Mouse (Mus musculus) hindbrain, postnatal 0 days (tissue): ENCODE measurements around the gene Map1a. TPM values are rescaled to one million over a fixed set of nuclear protein-coding genes. Genes with fewer than 3 reads are reported as not detected.
A peak's percentile ranks its signal among the peaks of the same experiment; 100 is the strongest.

ENCODE experiments used
- ATAC-seq: fragments of 200-750 bp; cut with Nextera tagmentation; 2 replicates; pipeline ENCODE4 v1.8.0; 2017; ENCODE audit warnings: mild to moderate bottlenecking, moderate TSS enrichment, moderate library complexity
- DNase-seq: peaks from one replicate; pipeline ENCODE4 v3.0.0-alpha.2; 2015; ENCODE audit warnings: low spot score
- H3K27ac ChIP-seq: fragments of 300-500 bp; sonication (generic); 2 replicates; pipeline ENCODE4 v1.5.1; 2014; ENCODE audit warnings: mild to moderate bottlenecking
- H3K27me3 ChIP-seq: fragments of 300-500 bp; sonication (generic); 2 replicates; pipeline ENCODE4 v1.6.1; 2014; ENCODE audit warnings: low read length, mixed read lengths; ENCODE audit not compliant: insufficient read depth
- H3K36me3 ChIP-seq: fragments of 300-500 bp; sonication (generic); 2 replicates; pipeline ENCODE4 v1.6.1; 2014; ENCODE audit warnings: low read length, mixed read lengths; ENCODE audit not compliant: insufficient read depth
- H3K4me1 ChIP-seq: fragments of 300-500 bp; sonication (generic); 2 replicates; pipeline ENCODE4 v1.6.1; 2014; ENCODE audit warnings: antibody characterized with exemption, low read length, mixed read lengths; ENCODE audit not compliant: insufficient read depth
- H3K4me2 ChIP-seq: fragments of 300-500 bp; sonication (generic); 2 replicates; pipeline ENCODE4 v1.6.1; 2014; ENCODE audit warnings: low read depth, mild to moderate bottlenecking, low read length, moderate library complexity, mixed read lengths
- H3K4me3 ChIP-seq: fragments of 300-500 bp; sonication (generic); 2 replicates; pipeline ENCODE4 v1.5.1; 2014; ENCODE audit warnings: low read length
- H3K9ac ChIP-seq: fragments of 300-500 bp; sonication (generic); replicated peaks from 2 replicates; pipeline ENCODE4 v1.6.1; 2014; ENCODE audit warnings: mild to moderate bottlenecking, low read length, moderate library complexity, mixed read lengths
- H3K9me3 ChIP-seq: fragments of 300-500 bp; sonication (generic); 2 replicates; pipeline ENCODE4 v1.6.1; 2016; ENCODE audit warnings: low read length, mixed read lengths
- CTCF ChIP-seq: IDR thresholded peaks from 2 replicates; pipeline ENCODE4 v1.5.1; 2016; ENCODE audit warnings: antibody characterized with exemption, control low read depth, low read depth
- WGBS: fragments of 180-500 bp; shearing (Covaris S2); extraction: QIAGEN DNeasy Blood & Tissue Kit; methylation state at CpG from one replicate; pipeline ENCODE4 v1.1.7; 2014; 5-methylcytosine and 5-hydroxymethylcytosine counted together
- polyA plus RNA-seq: library from polyadenylated mRNA; unstranded; fragments of >200 nt; fragmentation: Nextera tagmentation; extraction: Ambion mirVana; gene quantifications from 2 replicates; pipeline ENCODE4 v1.2.1, GENCODE M21; 2015
- total RNA-seq: library from RNA; depleted of rRNA; stranded (reverse); fragments of >200 nt; gene quantifications from 2 replicates; pipeline ENCODE4 v1.2.3, GENCODE M21; 2014

Map1a gene
- total and polyA plus RNA-seq, 2 experiments from 2014 or later, result 72.5 to 160 TPM

DNA sequence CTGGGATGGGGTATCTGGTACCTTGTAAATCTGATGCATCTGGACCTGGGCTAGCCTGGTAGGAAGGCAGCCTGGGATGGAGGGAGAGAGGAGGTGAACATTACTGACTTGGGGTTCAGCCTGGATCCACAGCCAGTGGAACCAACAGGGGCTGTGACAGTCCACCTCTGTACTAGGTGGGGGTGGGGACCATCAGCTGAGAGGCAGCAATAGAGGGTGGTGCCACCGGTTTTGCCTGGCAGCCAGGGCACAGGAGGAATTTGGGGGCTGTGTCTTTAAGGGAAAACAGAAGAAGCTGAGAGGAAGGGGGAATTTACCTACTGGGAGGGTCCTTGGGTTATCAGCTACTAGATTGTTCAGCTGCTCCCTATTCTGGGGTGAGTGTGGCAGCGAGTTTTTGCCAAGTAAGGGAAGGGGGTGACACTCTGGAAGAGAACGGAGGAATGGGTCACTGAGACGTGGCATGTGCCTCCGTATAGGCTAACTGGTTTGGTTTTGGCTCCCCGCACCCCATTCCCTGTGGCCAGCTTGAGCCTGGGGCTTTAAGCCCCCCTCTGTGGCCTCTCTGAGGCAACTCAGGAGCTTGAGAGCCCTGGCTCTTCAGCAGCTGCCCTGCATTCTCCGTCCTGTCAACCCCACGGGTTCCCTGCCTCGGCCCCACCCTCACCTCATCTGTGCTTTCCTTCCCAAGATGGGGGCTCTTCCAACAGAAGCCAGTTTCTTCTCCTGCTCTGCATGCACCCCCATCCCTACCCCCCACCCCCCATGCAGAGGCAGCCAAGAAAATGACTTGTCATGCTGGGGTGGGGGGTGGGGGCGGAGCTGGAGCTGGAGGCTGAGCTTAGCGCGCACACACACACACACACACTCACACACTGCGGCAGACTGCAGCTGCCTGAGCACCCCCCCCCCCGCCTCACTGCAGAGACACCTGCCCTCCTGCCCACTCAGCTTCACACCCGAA is 6.5 kb downstream of the Map1a start:
- Histone ChIP-seq H3K9ac (peak overlapping the region; percentile 69), H3K36me3 (peaks cover 22% of the 10 kb centered on the region), H3K27me3 (no peaks in the 10 kb centered on the region), H3K27ac (peak overlapping the region; percentile 81), H3K4me2 (peak overlapping the region; percentile 89), H3K4me1 (peaks cover 19% of the 10 kb centered on the region; the same call in 1 of the 2 replicates), H3K9me3 (no peaks in the 10 kb centered on the region), H3K4me3 (peak overlapping the region; percentile 48)
- DNase-seq, result peak; percentile 85
- TF ChIP-seq CTCF, result no peak
- peak; percentile 65 for ATAC-seq
- WGBS, result 2% methylated on average over 14 of the region's 15 CpGs

DNA sequence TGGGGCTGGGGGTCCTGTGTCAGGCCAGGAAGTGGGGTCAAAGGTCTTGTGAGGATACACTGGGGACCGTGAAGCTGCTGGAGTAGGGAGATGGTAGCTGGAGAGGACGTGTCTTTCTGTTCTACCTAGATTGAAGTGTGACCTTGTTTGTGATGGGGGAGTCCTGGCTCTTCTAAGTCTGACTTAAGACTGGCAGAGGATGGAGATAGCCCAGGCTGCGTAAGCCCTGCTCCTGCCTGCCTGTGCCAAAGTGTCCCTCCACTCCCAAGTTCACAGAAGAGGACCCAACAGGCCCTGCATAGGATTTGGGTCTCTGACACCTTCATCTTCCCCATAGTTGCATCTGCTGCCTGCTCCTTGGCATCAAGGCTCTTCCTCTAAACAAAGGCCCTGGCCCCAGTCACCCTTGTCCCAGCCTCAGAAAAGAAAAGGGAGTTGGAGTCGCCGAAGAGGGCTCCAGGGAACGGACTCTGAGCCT is 7.4 kb downstream of the Map1a start:
- Histone ChIP-seq H3K4me1 (peaks cover 17% of the 10 kb centered on the region; the same call in 1 of the 2 replicates), H3K36me3 (peaks cover 31% of the 10 kb centered on the region), H3K27ac (peak overlapping the region; percentile 81), H3K4me3 (peak overlapping the region; percentile 48), H3K27me3 (no peaks in the 10 kb centered on the region), H3K9me3 (no peaks in the 10 kb centered on the region), H3K4me2 (peak overlapping the region; percentile 89), H3K9ac (peak overlapping the region; percentile 69)
- 5% methylated on average over 6 of the region's 6 CpGs for WGBS
- DNase-seq, result no peak
- no peak for TF ChIP-seq CTCF
- no peak for ATAC-seq

DNA sequence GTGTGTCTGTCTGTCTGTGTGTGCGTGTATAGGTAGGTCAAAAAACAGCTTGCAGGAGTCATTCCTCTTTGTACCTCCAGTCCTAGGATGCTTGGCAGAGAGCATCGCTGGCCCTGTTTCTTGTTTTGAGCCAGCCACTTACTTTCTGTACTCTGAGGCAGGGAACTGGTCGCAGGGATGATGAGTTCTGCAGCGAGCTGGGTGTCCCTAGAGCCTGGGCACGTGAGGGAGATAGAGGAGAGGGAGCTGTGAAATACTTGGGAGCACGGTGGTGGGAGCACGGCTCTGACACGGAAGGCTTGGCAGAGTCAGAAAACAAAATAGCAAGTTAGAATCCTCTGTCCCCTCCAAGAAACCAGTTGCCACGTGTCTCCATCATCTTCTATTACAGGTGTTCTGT is 8.3 kb downstream of the Map1a start:
- WGBS, result 10% methylated on average over 9 of the region's 9 CpGs
- peaks cover 17% of the 10 kb centered on the region; the same call in 1 of the 2 replicates for H3K4me1 ChIP-seq

DNA sequence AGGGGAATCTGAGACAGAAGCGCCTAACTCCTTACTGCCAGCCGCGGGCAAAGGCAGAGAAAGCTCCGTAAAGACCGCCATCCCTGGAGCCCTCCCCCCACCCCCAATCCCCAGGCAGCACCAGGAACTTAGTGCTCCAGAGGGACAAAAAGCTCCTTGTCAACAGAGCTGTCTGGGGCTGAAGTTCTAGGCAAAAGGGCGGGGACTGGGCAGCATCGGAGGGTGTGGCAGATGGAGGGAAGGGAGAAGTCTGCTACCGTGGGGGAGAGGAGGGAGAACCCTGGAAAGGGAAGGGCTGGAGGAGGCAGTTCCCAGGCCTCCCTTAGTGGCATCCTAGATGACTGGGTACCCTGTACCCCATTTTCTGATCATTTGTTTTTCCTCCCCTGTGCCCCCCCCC is 8.7 kb downstream of the Map1a start:
- peak overlapping the region; percentile 28; the same call in 1 of the 2 replicates for H3K9ac ChIP-seq
- ATAC-seq (no peak), DNase-seq (no peak)
- H3K9me3 ChIP-seq, result no peaks in the 10 kb centered on the region
- peak overlapping the region; percentile 48; the same call in 1 of the 2 replicates for H3K4me3 ChIP-seq
- 10% methylated on average over 8 of the region's 8 CpGs for WGBS
- no peak overlapping the region for H3K27ac ChIP-seq
- H3K27me3 ChIP-seq, result no peaks in the 10 kb centered on the region
- H3K4me1 ChIP-seq, result peaks cover 17% of the 10 kb centered on the region; the same call in 1 of the 2 replicates
- TF ChIP-seq CTCF, result no peak
- peak overlapping the region; percentile 89 for H3K4me2 ChIP-seq
- peaks cover 44% of the 10 kb centered on the region for H3K36me3 ChIP-seq

More for the DNA sequence above, 8.3 kb downstream of the Map1a start:
- Histone ChIP-seq H3K27ac (peak overlapping the region; percentile 81; the same call in 1 of the 2 replicates), H3K9ac (peak overlapping the region; percentile 28; the same call in 1 of the 2 replicates), H3K9me3 (no peaks in the 10 kb centered on the region), H3K4me2 (peak overlapping the region; percentile 89), H3K36me3 (peaks cover 41% of the 10 kb centered on the region), H3K27me3 (no peaks in the 10 kb centered on the region), H3K4me3 (peak overlapping the region; percentile 48)
- TF ChIP-seq CTCF, result no peak
- DNase-seq (peak; percentile 31), ATAC-seq (no peak)

DNA sequence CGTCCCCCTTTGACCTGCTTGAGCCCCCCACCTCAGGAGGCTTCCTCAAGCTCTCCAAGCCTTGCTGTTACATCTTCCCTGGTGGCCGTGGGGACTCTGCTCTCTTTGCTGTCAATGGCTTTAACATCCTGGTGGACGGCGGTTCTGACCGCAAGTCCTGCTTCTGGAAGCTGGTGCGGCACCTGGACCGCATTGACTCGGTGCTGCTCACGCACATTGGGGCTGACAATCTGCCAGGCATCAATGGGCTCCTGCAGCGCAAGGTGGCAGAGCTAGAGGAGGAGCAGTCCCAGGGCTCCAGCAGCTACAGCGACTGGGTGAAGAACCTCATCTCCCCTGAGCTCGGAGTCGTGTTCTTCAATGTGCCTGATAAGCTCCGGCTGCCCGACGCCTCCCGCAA is 10.1 kb downstream of the Map1a start:
- Histone ChIP-seq H3K9me3 (no peaks in the 10 kb centered on the region), H3K9ac (no peak overlapping the region), H3K4me1 (peaks cover 9% of the 10 kb centered on the region; the same call in 1 of the 2 replicates), H3K27me3 (no peaks in the 10 kb centered on the region), H3K4me3 (no peak overlapping the region), H3K27ac (no peak overlapping the region), H3K4me2 (no peak overlapping the region), H3K36me3 (peaks cover 55% of the 10 kb centered on the region)
- no peak for ATAC-seq
- 88% methylated on average over 17 of the region's 17 CpGs for WGBS
- no peak for DNase-seq
- TF ChIP-seq CTCF, result no peak

DNA sequence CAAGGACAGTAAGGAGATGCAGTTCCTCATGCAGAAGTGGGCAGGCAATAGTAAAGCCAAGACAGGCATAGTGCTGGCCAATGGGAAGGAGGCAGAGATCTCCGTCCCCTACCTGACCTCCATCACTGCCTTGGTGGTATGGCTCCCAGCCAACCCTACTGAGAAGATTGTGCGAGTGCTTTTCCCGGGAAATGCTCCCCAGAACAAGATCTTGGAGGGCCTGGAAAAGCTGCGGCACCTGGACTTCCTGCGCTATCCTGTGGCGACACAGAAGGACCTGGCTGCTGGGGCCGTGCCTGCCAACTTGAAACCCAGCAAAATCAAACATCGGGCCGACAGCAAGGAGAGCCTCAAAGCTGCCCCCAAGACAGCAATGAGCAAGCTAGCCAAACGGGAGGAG is 10.6 kb downstream of the Map1a start:
- no peaks in the 10 kb centered on the region for H3K9me3 ChIP-seq
- peaks cover 61% of the 10 kb centered on the region for H3K36me3 ChIP-seq
- no peak overlapping the region for H3K4me2 ChIP-seq
- ATAC-seq (no peak), DNase-seq (no peak)
- H3K9ac ChIP-seq, result no peak overlapping the region
- H3K4me1 ChIP-seq, result 0 out of 2 replicates have a peak, but pooled peaks cover 4% of the 10 kb centered on the region
- 80% methylated on average over 10 of the region's 10 CpGs for WGBS
- no peak for TF ChIP-seq CTCF
- H3K27ac ChIP-seq, result no peak overlapping the region
- no peaks in the 10 kb centered on the region for H3K27me3 ChIP-seq
- H3K4me3 ChIP-seq, result no peak overlapping the region
